Mouse (Mus musculus) frontal cortex, postnatal 10 days (tissue): ENCODE results near the gene Il21r.

ENCODE experiments used
- DNase-seq, 2 experiments: peaks; one replicate each; pipeline ENCODE4 v3.0.0; 2022; ENCODE audit warnings: low spot score in 2 of 2, mixed read lengths in 1 of 2

The Il21r gene

DNA sequence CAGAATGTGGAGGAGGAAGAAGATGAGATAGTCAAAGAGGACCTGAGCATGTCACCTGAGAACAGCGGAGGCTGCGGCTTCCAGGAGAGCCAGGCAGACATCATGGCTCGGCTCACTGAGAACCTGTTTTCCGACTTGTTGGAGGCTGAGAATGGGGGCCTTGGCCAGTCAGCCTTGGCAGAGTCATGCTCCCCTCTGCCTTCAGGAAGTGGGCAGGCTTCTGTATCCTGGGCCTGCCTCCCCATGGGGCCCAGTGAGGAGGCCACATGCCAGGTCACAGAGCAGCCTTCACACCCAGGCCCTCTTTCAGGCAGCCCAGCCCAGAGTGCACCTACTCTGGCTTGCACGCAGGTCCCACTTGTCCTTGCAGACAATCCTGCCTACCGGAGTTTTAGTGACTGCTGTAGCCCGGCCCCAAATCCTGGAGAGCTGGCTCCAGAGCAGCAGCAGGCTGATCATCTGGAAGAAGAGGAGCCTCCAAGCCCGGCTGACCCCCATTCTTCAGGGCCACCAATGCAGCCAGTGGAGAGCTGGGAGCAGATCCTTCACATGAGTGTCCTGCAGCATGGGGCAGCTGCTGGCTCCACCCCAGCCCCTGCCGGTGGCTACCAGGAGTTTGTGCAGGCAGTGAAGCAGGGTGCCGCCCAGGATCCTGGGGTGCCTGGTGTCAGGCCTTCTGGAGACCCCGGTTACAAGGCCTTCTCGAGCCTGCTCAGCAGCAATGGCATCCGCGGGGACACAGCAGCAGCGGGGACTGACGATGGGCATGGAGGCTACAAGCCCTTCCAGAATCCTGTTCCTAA is 27.3 kb upstream of the Il21r start:
- DNase-seq = no peak

DNA sequence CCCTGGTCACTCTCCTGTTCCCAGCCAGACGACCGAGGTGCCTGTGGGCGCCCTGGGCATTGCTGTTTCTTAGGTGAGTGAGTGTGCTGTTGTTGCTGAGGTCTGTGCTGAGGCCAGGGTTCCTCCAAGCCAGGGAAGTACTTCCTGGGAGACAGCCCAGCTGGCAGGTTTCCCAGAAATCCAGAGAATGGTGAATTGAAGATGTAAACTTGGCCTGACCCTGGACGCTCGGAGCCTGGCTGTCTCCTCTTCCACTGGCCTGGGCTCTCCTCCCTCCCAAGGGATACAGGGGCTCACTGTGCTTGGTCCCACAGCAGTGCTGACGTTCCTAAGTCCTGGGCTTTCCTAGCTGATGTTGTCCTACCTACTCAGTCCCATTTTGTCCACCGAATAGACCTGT is 26.2 kb upstream of the Il21r start:
- DNase-seq = peak; percentile 31 to 43

DNA sequence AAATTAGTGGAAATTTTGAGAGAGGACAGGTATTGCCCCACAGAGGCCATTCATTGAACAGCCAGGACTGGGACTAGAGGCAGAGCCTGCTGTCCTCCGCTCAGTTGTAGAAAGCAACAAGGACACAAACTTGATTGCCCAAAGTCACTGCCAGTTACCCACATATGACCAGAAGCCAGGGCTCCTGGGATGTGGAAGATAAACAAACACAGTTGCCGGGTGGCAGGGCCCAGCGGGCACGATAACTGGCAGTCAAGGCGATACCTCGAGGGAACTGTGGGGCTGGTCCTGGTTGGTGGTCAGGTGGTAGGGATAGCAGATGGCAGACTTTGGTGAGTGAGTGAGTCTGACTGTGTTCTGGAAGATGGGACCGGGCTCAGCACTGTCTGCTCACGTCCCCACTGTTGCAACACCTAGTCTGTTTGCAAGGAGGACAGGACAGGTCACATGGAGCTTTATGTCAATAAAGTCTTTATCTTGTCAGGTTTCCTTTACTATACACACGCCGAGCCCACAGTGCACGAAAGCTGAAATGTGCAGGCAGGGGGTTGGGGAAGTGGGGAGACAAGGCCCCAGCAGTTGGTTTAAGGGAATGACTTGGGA is 25.6 kb upstream of the Il21r start:
- DNase-seq = no peak

DNA sequence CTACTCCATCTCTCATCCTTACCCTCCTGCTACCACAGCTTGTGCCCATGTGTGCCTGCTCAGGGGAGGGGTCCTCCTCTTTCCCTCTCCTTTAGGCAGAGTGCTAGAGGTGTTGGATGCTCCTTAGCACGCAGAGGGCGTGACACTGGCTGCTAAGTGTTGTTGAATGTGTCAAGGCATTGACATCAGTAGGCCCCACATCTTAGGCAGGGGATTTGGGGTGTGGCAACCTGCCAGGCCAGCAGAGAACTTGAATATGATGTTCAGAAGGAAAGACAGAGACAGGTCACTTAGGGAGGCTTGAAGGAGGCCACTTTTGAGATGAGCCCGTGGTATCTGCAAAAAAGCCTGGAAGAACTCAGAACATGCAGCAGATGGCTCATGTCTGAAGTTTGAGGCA is 25.1 kb upstream of the Il21r start:
- DNase-seq = no peak

DNA sequence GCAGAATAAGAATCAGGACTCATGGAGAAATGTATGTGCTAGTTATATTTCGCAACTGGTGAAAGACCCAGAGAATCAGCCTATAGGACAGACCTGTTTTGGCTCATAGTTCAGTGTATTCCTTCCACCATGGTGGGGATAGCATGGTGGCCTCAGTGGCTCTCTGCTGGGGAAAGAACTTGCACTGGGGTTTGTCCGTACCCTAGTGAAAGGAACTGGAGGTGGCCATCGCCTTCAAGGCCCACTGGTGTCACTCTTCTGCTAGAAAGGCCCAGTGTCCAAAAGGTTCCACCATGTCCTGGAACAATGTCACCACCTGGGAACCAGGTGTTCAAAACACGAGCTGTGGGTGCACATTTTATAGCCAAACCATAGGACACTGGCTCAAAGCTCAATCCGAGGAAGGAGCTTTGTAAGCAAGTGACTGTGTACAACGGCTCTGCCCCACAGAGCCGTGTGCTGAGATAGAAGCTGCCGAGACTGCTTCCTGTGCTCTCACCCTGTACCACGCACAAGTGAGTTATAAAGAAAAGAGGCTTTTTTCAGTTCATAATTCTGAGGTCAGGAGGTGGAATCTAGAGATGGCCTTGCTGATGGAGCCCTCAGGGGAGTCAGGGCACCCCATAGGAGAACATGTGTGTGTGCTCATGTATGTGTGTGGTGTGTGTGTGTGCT is 23.5 kb upstream of the Il21r start:
- no peak for DNase-seq

DNA sequence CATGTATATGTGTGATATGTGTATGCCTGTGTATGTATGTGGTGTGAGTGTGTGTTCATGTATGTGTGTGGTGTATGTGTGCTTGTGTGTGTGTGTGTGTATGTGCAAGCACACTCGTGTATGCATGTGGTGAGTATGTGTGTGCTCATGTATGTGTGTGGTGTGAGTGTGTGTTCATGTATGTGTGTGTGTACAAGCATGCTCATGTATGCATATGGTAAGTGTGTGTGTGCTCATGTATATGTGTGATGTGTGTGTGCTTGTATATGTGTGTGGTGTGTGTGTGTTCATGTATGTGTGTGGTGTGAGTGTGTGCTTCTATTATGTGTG is 23.0 kb upstream of the Il21r start:
- DNase-seq = no peak

DNA sequence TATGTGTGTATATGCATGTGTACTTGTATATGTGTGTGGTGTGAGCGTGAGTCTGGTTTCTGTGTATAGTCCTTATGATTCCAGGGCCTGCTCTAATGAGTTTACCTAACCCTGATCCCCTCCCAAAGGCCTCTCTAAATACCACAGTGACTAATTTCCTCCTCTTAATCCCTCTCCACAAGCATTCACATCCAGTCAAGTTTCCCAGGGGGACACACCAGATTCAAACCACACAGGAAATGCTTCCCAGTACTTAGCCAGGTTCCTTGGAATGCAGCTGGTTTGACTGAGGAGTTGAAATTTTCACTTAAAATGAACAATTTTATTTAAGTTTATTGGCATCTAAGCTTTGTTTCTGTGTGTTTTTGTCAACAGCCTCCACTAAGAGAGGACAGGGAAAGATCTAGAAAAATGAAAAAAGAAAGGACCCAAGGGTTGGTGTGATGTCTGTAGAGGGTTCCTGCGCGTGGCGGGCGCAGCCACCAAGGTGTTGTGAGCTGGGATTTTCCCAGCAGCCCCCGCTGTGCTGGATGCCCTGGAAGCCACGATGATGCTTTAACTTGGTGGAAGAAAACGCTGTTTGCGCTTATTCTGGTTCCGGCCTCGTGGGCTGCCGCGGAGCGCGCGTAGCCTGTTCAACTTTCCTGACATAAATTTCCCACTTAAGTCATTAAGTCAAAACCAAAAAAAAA is 22.5 kb upstream of the Il21r start:
- DNase-seq = no peak

DNA sequence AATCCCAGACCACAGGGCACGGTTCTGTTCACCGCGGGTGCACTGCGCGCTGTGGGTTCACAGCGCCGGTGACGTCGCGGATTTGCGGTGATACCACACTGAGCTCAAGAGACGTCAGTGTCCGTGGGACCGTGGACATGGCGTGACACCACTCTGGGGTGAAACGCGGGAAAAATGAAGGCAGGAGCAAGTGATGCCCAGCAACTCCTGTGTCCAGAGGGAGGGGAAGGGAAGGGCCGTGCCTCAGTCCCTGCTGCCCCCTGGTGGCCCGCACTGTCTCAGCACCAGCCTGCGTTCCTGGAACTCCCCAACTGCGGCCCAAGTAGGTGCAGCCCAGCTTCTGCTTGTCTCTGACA is 21.9 kb upstream of the Il21r start:
- DNase-seq = peak; percentile 74 to 81

DNA sequence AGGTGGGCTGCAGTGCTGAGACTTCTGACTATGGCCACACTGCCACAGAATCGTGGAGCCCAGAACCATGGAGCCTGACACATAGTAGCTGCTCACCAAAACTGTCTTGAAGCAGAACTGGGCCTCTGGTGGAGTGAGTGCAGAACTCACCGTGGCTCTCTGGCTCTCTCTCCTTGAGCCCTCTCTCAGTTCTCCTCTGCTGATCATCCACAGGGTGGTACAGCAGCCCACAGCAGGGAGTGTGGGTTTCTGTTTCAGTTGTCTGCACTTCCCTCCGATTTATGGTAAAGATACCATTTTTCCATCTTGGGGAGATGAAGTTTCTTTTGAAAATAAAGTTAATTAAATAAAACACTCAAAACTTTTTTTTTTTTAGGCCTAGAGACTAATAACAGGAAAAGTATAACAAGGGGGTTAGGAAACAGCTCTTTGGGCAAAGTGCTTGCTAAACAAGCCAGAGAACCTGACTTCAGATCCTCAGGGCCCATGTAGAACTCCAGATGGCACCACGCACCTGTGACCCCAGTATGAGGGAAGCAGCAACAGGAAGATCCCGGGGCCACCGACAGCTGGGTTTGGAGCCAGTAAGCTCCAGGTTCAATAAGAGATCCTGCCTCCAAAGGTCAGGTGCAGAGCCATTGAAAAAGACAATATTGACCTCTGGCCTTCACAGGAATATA is 19.8 kb upstream of the Il21r start:
- no peak for DNase-seq

DNA sequence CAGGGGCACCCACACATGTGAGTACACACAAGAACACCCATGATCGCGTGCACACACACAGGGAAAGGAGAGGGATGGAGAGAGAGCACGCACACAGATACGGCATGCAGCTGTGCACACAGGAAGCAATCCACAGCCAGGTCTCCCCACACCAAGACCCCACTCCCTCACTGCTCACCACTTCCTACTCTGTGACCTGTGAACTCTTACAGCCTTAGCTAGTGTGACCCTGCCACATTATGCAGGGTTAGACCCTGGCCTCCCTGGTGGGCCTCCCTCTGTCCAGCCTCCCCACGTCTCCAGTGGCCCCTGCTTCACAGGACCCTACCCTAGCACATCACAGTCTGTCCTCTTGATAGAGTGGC is 19.2 kb upstream of the Il21r start:
- no peak for DNase-seq

DNA sequence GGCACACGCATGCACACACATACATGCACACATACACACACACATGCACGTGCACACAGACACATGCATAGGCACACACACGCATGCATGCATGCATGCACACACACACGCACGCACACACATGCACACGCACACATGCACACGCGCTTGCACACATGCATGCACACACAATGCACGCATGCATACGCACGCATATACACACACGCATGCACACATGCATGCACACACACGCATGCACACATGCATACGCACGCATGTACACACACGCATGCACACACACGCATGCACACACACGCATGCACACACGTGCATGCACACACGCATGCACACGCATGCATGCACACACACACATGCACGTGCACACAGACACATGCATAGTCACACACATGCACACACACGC is 16.9 kb upstream of the Il21r start:
- no peak for DNase-seq

DNA sequence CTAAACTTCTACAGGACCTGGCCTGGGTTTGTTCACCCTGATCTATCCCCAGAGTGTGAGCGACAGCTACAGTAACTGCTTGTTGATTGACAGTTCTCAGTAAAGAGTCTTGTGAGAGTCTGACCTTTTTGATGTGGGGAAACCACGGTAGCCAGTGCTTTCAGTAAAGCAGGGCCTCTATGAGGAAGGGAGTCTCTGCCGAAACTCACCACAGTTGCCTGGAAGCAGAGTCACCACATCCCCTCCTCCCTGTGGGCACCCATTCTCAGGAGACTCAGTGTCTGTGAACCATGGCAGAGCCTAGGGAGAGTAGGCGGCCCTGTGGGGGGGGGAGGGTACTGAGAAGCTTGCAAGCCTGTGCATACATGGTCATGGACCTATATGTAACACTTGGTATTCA is 14.5 kb upstream of the Il21r start:
- DNase-seq = no peak

DNA sequence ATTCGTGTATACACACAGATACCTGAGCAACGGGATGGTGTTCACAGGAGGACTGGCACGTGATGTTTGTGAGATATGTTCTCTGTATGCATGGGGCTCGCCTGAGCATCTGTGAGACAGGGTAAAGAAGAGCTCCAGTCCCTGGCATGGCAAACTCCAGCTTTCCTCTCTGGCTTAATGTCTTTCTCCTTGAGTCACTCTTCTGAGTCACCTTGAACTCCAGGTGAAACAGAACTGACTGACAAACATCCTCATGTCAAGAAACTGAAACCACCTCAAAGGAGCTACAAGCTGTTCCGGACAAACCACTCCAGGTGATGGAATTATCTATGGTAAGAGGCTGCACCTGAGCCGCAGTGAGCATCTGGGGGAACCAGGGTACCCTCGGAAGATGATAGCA is 13.3 kb upstream of the Il21r start:
- DNase-seq = no peak

DNA sequence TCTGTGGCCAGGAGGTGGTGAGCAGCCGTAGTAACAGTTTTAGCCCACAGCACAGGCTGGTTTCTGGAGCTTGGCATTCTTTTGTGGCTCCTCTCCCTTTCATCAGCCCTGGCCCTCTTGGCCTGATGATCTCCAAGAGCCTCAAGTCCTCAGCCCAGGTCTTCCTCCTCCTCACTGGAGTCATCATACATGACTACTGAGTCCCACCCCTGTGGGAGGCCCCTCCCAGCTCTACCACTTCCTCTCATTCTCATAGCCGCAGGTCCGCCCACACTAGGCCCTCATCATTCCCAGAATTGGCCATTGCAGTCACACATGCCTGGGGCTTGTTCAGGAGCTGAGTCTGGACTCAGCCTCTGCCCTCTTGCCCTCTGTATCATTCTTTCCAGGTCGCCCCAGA is 9.4 kb upstream of the Il21r start:
- DNase-seq = no peak

DNA sequence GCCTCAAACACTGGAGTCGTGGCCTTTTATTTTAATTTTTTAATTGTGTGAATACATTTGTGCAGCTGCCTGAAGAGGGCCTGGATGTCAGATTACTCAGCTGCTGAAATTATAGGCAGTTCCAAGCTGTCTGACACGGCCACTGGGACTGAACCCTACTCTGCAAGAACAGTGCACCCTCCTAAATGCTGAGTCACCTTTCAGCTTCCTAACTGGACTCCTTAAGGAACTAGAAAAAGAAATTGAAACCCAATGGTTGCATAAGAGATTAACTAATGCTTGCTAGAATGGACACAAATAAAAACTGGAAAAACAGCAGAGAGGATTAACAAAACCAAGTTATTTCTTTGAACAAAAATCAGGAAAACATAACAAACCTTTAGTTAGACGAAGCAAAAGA is 6.8 kb upstream of the Il21r start:
- DNase-seq = no peak

DNA sequence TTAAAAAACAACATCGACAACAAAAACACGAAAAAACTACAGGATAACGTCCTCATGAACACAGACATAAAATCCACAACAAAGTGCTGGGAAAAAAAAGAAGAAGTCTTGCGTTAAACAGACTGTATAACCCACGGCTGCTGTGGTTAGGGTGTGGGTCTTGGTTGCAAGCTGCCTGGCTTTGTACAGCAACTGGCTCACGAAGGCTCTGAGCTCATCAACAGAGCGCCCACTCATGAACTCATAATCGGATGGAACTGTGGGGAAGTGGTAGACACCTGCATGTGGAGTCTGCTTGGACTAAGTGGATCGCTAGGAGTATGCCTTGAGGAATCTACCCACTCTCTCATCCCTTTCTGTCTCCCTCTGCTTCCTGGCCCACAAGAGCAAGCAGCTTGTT is 6.1 kb upstream of the Il21r start:
- no peak for DNase-seq

DNA sequence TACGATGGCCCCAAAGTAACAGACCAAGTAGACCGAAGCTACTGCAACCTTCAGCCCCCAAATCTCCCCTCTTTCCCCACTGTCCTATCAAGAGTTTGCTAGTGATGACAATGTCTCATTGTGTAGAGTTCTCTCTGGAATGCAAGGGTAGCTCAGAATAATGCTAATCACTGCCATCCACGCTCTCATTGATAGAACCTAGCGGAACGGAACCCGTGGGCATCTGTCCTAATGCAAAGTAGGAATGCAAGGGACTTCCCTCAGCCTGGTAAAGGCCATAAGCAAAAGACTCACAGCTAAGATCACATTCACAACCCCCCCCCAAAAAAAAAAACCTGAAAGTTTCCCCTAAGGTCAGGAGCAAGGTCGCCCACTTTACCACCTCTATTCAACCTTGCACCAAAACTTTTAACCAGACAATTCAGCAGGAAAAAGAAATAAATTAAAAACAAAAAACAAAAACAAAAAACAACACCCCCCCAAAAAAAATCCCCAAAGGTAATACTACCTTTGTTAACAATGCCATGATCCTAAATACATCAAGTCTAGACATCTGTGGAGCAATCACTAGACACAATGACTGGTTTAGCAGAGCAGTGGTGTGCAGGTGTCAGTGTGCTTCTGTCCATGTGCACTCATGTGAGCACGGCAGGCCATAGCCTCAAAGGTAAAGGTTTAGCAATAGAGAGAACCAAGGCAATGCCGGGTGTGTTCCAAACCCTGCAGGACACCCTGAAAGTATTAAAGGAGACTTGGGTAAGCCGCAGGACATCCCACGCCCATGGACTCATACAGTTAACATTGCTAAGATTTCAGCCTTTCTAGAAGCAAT is 5.5 kb upstream of the Il21r start:
- no peak for DNase-seq

DNA sequence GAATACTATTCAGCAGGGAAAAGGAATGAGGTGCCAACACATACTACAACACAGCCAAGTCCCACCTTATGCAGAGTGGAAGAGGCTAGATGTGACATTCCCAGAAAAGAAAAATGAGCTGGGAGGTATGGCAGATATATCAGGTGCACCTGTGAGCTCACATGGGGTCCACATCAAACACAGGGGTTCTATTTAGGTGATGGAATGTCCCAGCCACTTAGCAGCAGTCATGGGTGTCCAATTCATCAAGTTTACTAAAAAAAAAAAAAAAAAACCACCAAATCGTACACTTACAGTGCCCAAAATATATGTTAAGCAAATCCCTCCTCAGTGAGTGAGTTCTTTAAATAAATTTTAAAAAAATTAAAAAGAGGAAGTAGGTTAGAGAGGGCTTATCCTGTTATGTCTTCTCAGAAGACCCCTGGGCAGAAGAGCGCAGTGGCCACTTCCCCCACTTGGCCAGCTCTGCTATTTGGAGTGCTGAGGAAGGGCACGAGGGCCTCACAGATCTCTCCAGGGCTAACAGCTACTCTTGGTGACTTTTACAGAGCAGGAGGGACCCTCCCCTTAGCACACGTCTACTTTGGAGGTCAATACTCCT is 3.8 kb upstream of the Il21r start:
- DNase-seq = no peak

DNA sequence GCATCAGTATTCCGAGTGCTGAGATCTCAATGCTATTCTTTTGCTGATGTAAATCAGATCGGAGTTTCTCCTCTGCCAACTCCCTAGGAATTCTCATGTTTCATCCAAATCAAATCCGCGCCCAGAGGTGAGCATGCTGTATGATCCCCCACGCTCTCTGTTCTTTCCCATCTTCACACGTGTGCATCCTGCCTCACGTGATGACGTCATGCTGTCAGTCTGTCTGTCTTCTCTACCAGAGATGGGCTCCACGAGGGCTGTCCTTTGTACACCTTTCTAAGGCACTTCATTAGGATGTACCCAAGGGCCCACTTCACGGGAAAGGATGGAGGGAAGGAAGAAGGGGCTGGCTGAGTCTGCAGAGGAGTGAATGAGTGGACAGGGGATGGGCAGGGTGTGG is 3.1 kb upstream of the Il21r start:
- no peak for DNase-seq

DNA sequence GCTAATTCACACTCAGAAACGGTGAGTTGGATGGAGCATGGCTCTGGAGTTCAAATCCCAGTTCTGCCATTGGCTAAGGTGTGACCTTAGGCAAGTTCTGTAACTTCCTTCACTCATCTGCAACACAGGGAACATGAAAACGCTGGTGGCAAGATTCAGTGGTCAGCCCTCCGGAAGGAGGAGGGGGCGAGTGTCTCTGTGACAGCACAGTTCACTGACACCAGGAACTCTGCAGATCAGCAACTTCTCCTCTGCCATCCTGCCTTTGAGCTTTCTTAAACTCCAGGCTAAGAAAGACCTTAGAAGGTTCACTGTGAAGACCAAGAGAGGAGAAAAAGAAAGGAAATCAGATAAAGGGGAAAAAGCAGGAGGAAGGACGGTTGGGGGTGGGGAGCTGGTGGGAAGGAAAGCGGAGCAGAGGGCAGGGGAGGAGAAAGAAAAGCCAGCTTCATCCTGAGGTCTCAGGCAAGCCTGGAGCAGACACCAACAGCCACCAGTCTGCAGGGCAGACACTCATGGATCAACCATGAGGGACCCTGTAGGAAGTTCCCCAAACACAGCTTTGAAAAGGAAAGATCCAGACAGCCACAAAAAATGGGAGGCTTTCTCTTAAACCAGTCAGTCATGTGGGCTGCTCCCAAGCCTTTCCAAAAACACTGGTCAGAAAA is 2.5 kb upstream of the Il21r start:
- DNase-seq = no peak

DNA sequence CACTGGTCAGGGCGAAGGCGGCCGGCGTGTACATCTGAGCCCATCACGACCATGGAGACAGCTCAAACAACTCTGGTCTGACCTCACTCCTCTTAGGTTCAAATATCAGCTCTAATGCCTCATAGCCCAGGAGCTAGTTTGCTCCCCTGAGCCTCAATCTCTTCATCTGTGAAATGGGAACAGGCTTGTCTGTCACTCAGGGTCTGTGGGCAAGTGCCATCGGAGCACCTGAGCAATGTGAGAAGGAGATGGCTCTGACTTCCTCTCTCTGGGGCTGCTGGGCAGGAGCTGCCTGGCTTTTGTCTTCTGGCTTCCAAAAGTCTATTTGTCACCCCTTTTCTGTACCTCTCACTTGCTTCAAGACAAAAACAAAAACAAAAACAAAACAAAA is 2.0 kb upstream of the Il21r start:
- no peak for DNase-seq
